10 mouse cellular contexts compared by ENCODE assay signal in genomic region chr7:81057901-81058711, GRCm38 (mm10). TPM values are rescaled to one million over a fixed set of nuclear protein-coding genes. Genes with fewer than 3 reads are reported as not detected.
DNase-seq lines count a peak whose midpoint lies in the region; ATAC-seq and TF ChIP-seq lines count a peak whose summit lies in the region.
"Had no signal": no experiment of that assay in that cellular context is flagged by ENCODE, and none has a peak within 500 bp of the region (broad histone marks: within the 10 kb centered on the region; RNA-seq: fewer than 3 reads in every experiment).

No protein-coding gene starts in this region.

- H3K4me3 ChIP-seq in hindbrain, embryonic 12.5 days = no peak overlapping the region
- no peak overlapping the region for H3K4me3 ChIP-seq in hindbrain, embryonic 16.5 days (ENCODE audit: low read length)
- H3K4me3 ChIP-seq in cerebellum, adult 2 months (replicated peaks; ENCODE audit: insufficient read depth, low read depth, low read length) = no peak overlapping the region
- no peak overlapping the region for H3K4me3 ChIP-seq in midbrain, embryonic 13.5 days (replicated peaks)
- H3K4me3 ChIP-seq: forebrain, embryonic 15.5 days had no signal

- 73% methylated on average over 6 of the region's 6 CpGs for WGBS in hindbrain, embryonic 12.5 days
- 74% methylated on average over 6 of the region's 6 CpGs for WGBS in hindbrain, embryonic 16.5 days
- WGBS in cerebellum, adult 2 months = 81% methylated on average over 6 of the region's 6 CpGs
- WGBS in midbrain, embryonic 13.5 days = 87% methylated on average over 6 of the region's 6 CpGs

- peak; percentile 49 for DNase-seq in c-Kit-negative CD71-positive TER-119-positive erythroid progenitor cells, embryonic 14.5 days (ENCODE audit: low read depth, low spot score)
- DNase-seq in heart, postnatal 10 days = peak; percentile 35 to 53
- peak; percentile 38 to 61 for DNase-seq in lung, postnatal 4 days
- no peak for DNase-seq in cerebellum, adult 9-10 months
- DNase-seq in cerebellum, adult 2 months = no peak
- DNase-seq: kidney, postnatal 14 days had no signal

- H3K9me3 ChIP-seq in hindbrain, embryonic 12.5 days (replicated peaks) = no peaks in the 10 kb centered on the region
- H3K9me3 ChIP-seq in hindbrain, embryonic 16.5 days (ENCODE audit: control insufficient read depth, low read length) = no peaks in the 10 kb centered on the region
- no peaks in the 10 kb centered on the region for H3K9me3 ChIP-seq in midbrain, embryonic 13.5 days
- H3K9me3 ChIP-seq: forebrain, embryonic 15.5 days had no signal

- H3K27me3 ChIP-seq in hindbrain, embryonic 12.5 days = peaks cover 5% of the 10 kb centered on the region; the same call in 1 of the 2 replicates
- H3K27me3 ChIP-seq in hindbrain, embryonic 16.5 days (replicated peaks; ENCODE audit: control insufficient read depth, insufficient read depth, low read length) = no peaks in the 10 kb centered on the region
- no peaks in the 10 kb centered on the region for H3K27me3 ChIP-seq in cerebellum, adult 2 months (ENCODE audit: control insufficient read depth, insufficient read depth, low read length)
- no peaks in the 10 kb centered on the region for H3K27me3 ChIP-seq in midbrain, embryonic 13.5 days
- H3K27me3 ChIP-seq: forebrain, embryonic 15.5 days had no signal

- no peak for ATAC-seq in hindbrain, embryonic 12.5 days (ENCODE audit: low FRiP score)
- ATAC-seq in hindbrain, embryonic 16.5 days = no peak
- no peak for ATAC-seq in midbrain, embryonic 13.5 days
- ATAC-seq: forebrain, embryonic 15.5 days had no signal

- no peak for TF ChIP-seq POLR2A in cerebellum, adult 2 months (IDR thresholded peaks at IDR 0.05; ENCODE audit: borderline replicate concordance, insufficient read depth, low read length)

- peaks cover 3% of the 10 kb centered on the region for H3K4me1 ChIP-seq in hindbrain, embryonic 12.5 days
- H3K4me1 ChIP-seq in hindbrain, embryonic 16.5 days (ENCODE audit: control insufficient read depth, insufficient read depth, low read depth, low read length) = no peaks in the 10 kb centered on the region
- no peaks in the 10 kb centered on the region for H3K4me1 ChIP-seq in cerebellum, adult 2 months (ENCODE audit: control insufficient read depth, insufficient read depth, low read length)
- no peaks in the 10 kb centered on the region for H3K4me1 ChIP-seq in midbrain, embryonic 13.5 days (replicated peaks)
- H3K4me1 ChIP-seq: forebrain, embryonic 15.5 days had no signal

- no peak overlapping the region for H3K9ac ChIP-seq in hindbrain, embryonic 12.5 days
- H3K9ac ChIP-seq in hindbrain, embryonic 16.5 days (ENCODE audit: low read depth, low read length) = no peak overlapping the region
- H3K9ac ChIP-seq in midbrain, embryonic 13.5 days (replicated peaks) = no peak overlapping the region
- H3K9ac ChIP-seq: forebrain, embryonic 15.5 days had no signal

- H3K36me3 ChIP-seq in hindbrain, embryonic 12.5 days = no peaks in the 10 kb centered on the region
- no peaks in the 10 kb centered on the region for H3K36me3 ChIP-seq in hindbrain, embryonic 16.5 days (ENCODE audit: control insufficient read depth, insufficient read depth, low read length)
- H3K36me3 ChIP-seq in midbrain, embryonic 13.5 days = no peaks in the 10 kb centered on the region
- H3K36me3 ChIP-seq: forebrain, embryonic 15.5 days had no signal

- intact Hi-C loops in heart, postnatal 10 days (cut with DNase I) = no loop called here

- no peak overlapping the region for H3K27ac ChIP-seq in hindbrain, embryonic 12.5 days
- H3K27ac ChIP-seq in hindbrain, embryonic 16.5 days (ENCODE audit: low read depth, low read length) = no peak overlapping the region
- no peak overlapping the region for H3K27ac ChIP-seq in cerebellum, adult 2 months (ENCODE audit: insufficient read depth, low read length)
- H3K27ac ChIP-seq in midbrain, embryonic 13.5 days = no peak overlapping the region
- H3K27ac ChIP-seq: forebrain, embryonic 15.5 days had no signal

- TF ChIP-seq CTCF in cerebellum, adult 2 months (IDR thresholded peaks at IDR 0.05; ENCODE audit: borderline replicate concordance, insufficient read depth, low read depth, low read length) = no peak

- 0 out of 2 replicates have a peak overlapping the region, but pooled peaks have one; percentile 8 for H3K4me2 ChIP-seq in hindbrain, embryonic 12.5 days (replicated peaks)
- no peak overlapping the region for H3K4me2 ChIP-seq in hindbrain, embryonic 16.5 days (ENCODE audit: low read length)
- no peak overlapping the region for H3K4me2 ChIP-seq in midbrain, embryonic 13.5 days (replicated peaks)
- H3K4me2 ChIP-seq: forebrain, embryonic 15.5 days had no signal

RNA-seq across cellular contexts. Expression of gene Alpk3, which starts 0.7 kb away (rescaled TPM):
- polyA plus RNA-seq in hindbrain, embryonic 12.5 days (2016; fragmentation: Nextera tagmentation; extraction: Ambion mirVana) = 0.15 and 0.61 TPM in 2 replicates
- polyA plus RNA-seq in hindbrain, embryonic 16.5 days (2015; fragmentation: Nextera tagmentation; extraction: Ambion mirVana) = 0.10 and 0.27 TPM in 2 replicates
- total RNA-seq in heart, postnatal 10 days (2021) = 10 to 100 TPM; 85.0 to 90.5 TPM
- 0.15 and 0.17 TPM in 2 replicates for polyA plus RNA-seq in cerebellum, adult 2 months (2012; rRNA removed)
- polyA plus RNA-seq in midbrain, embryonic 13.5 days (2015; fragmentation: Nextera tagmentation; extraction: Ambion mirVana) = 0.04 and 0.08 TPM in 2 replicates

RNA-seq across cellular contexts. Expression of gene Slc28a1, which starts 56.5 kb away (rescaled TPM):
- not detected in 2 replicates for polyA plus RNA-seq in hindbrain, embryonic 12.5 days (2016; fragmentation: Nextera tagmentation; extraction: Ambion mirVana)
- 0.05 TPM in 1 of 2 replicates, not detected in the other for polyA plus RNA-seq in hindbrain, embryonic 16.5 days (2015; fragmentation: Nextera tagmentation; extraction: Ambion mirVana)
- total RNA-seq in heart, postnatal 10 days (2021) = under 1 TPM; 0.20 to 0.53 TPM
- 0.06 and 0.07 TPM in 2 replicates for polyA plus RNA-seq in cerebellum, adult 2 months (2012; rRNA removed)
- not detected in 2 replicates for polyA plus RNA-seq in midbrain, embryonic 13.5 days (2015; fragmentation: Nextera tagmentation; extraction: Ambion mirVana)
- polyA plus RNA-seq: forebrain, embryonic 15.5 days had no signal

Comparison
In these comparisons a context has a peak if more than half of its experiments do, and no peak if none do; other contexts are left out.
1. DNase-seq: peak in c-Kit-negative CD71-positive TER-119-positive erythroid progenitor cells, embryonic 14.5 days (single experiment), heart, postnatal 10 days (2 of 2) and lung, postnatal 4 days (2 of 2); none in cerebellum, adult 9-10 months (single experiment) and cerebellum, adult 2 months (0 of 2).